Mouse (Mus musculus): Measurements from ENCODE around the gene Dock7.

Dock7 gene

DNA sequence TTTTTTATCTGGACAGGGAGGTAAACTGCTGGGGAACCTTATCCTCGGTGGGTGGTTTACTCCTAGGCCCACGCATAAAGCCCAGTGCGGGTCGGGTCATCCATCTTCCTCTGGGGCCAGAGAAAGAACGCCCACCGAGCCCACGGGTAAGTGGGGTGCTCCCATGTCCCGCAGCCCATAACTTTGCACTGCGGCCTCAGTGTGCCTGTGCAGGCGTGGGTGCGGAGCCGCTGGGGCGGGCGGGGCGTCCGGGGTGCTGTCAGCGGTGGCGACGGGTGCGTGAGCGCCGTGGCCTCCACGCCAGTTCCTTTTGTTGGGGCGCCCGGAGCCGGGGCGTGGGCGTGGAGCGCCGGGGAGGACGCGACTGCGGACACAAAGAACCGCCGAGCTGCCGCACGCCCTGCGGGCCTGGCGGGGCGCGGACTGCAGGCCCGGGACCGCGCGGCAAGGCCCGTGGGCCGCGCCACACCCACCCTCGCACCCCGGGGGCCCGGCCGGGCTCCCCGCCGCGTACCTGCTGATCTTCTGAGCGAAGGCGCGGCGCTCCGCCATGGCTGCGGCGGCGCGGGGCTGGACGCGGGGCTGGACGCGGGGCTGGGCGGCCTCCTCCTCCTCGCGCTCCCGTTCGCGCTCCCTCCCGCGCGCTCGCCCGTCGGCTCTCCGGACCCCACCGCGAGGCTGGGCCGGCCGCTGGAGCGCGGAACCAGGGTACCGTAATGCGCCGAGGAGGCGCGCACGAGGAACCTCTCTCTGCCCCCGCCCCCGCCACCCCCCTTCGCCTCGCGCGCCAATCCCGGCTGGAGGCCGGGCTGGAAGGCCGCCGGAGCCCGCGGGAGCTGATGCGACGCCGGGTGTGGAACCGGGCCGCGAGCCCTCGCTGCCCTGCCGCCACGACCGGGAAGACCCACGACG, at the start of gene Dock7:
Gene Dock7, minus strand, starts transcription at position 705 of the 912 bp plus-strand sequence.
- DNase-seq (ENCODE audit: extremely low read depth, low read depth), result peak; percentile 33

DNA sequence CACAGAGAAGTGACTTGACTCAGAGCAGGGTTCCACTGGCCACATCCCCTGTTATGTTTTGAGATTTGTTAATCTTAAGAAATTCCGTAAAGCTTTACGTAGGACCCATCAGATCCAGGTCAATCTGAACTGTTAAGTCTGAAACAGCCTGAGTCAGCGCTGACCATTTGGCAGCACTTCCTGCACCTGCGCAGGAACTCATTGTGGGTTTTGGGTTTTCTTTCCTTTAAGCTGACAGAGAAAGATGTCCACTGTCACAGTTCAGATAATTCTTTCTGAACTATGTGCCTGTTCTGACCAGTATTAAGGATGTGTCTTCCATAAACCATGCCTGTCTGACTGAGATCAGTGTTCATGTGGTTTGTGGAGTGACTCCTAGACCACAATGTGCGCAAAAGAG, 48.2 kb upstream of the Dock7 start:
- no peak for DNase-seq (ENCODE audit: extremely low read depth, low read depth)

DNA sequence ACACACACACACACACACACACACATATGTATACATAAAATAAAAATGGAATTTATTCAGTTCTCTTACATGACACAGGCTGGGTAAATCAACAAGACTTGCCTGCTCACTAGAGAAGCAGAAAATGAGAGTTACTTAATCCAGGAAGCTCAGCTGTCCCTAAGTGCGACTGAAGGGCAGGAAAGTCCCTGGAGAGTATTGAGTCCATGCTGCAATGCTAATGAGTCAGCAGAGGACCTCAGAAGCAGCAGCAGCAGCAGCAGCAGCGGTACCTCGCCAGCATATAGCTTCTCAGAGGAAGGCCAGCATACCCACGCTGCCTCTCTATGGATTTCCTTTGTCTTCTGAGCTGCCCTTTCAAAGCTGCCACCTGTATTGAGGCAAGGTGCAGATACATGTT, 42.8 kb upstream of the Dock7 start:
- DNase-seq (ENCODE audit: extremely low read depth, low read depth), result no peak

DNA sequence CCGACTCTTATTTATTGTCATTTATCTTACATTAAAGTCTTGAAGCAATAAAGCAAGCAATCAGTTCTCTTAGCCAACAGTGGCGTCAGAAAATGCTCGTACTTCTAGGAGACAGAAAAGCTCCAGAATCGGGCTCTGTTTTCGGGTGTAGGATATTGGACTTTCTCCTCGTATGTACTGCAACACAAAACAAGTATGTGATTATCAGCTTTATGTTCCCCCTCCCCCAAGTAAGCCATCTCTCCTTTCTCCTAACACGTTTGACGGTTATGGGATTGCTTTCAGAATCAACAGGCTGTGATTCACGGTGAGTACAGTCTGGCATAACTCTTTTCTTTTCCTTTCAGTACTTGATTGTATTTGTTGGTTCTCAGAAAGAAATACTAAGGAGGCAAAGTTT, 42.3 kb upstream of the Dock7 start:
- no peak for DNase-seq (ENCODE audit: extremely low read depth, low read depth)

DNA sequence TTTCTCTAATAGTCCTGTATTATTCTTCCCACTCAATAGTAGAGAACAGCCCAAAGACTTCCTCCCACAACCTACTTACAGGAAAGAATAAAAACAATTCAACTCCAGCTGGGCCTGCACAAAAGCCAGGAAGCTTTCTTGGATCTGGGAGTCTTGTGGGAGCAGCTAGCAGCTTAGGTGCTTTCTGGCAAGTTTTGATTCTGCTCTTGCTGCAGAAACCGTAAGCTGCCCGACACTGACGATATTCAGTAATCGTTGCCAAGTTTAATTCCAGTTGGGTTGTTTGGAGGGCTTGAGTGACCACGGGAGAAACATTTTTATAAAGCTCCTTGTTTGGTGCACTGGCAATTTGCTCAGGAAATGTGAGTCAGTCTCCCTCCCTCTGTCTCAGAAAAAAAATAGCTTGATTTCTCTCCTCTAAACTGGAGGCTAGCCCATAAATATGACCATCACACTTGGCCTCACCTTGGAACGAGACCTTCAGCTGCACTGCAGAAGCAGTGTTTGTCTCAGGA, 40.8 kb upstream of the Dock7 start:
- DNase-seq (ENCODE audit: extremely low read depth, low read depth), result no peak

DNA sequence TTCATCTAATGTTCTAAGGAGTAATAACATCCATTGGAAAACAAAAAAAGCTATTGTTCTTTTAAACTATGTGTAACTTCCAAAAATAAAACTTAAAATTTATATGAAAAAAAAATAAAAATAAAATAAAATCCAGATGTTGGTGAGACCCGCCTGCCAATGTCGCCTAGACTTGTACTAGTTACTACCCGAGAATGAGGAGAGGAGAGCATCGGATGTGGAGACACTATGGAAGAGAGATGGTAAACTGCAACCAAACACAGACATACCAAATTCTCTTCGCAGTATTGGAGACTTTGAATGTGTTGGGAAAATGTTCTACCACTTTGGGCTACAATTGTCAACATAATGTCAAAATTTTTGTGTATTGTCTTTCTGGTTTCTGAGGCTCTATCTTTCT, 40.2 kb upstream of the Dock7 start:
- no peak for DNase-seq (ENCODE audit: extremely low read depth, low read depth)

DNA sequence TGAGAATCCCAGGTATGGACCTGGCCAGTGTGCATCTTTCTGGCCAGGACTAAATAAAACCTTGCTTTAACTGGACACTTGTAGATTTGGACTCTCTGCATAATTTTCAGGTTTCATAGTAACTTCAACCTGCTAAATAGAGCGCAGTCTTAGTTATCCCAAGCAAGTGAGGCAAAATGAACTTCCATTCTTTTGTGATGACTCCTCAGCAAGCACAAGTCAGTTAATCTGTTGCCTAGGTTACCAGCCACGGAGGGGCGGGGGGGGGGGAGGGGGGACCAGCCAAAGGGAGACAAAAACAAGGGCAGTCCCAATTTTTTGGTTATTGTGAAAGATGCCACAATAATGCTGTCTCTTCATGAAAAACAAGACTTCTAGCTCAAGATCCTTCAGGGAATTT, 39.7 kb upstream of the Dock7 start:
- DNase-seq (ENCODE audit: extremely low read depth, low read depth), result no peak

DNA sequence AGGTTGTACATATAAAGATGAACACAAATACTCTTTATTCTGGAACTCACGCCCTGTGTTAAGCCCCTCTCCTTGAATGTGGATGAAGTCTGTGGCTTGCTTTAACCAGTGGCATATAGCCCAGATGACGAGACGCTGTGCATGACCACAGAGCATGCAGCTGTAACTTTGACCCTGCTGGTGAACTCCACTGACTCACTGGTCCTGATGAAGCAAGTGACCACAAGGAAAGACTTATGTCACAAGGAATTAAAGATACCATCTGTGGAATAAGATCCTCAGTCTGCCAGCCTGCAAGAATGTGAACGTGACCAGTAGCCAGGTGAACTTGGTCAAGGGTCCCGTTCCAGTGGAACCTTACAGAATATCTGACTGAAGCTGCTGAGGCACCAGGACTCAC, 37.8 kb upstream of the Dock7 start:
- DNase-seq (ENCODE audit: extremely low read depth, low read depth), result no peak

DNA sequence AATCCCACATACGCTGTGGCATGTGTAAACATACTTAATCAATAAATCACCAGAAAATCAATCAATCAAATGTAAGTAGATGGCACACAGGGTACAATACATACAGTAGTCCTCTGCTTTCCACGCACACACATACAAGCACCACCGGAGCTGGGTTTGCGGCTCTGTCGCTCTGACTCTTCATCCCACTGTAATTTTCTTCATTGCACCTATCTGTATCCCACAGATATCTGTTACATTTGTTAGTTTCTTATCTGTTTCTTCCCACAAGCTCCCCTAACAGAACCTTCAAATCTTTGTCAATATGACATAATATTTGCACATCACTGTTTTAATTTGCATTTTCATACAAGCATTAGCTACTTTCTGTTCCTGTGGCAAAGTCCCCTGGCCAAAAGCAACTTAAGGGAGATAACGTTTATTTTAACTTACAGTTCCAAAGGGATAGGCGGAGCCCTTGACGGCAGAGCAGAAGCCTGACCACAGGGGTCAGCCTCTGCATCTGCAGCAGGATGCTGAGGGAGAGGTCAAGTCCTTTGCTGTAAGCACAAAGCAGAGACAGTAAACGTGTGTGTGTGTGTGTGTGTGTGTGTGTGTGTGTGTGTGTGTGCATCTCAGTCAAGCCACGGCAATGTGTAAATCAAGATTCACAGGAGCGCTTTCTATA, 36.1 kb upstream of the Dock7 start:
- no peak for DNase-seq (ENCODE audit: extremely low read depth, low read depth)

DNA sequence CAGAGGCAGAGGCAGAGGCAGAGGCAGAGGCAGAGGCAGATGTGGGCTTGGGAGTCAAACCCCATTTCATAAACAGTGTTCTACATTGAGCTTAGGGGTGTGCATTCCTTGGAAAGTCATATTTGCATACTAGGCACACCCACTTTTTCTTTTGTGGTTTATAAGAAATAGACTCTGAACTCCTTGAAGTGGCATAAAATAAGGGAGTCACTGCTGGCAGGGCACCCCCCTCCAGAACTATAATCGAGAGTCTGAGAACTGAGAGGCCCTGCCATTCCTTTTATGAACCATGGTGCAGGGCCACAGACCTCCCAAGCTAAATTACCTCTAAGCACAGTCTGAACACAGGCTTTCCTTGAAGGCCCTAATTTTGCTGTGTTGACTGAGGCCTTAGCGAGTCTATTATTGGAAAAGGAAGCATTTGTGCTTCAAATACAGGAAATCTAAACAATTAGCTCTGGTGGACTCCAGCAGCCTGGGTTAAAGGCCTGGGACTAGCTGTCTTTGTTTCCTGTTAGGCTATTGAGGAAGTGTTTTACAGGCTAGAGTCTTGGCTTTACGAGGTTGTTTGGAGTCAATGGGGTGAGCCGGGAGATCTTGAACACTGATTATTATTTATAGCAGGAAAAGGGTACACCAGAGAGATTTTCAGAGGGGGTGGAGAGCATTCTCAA, 31.3 kb upstream of the Dock7 start:
- DNase-seq (ENCODE audit: extremely low read depth, low read depth), result no peak

DNA sequence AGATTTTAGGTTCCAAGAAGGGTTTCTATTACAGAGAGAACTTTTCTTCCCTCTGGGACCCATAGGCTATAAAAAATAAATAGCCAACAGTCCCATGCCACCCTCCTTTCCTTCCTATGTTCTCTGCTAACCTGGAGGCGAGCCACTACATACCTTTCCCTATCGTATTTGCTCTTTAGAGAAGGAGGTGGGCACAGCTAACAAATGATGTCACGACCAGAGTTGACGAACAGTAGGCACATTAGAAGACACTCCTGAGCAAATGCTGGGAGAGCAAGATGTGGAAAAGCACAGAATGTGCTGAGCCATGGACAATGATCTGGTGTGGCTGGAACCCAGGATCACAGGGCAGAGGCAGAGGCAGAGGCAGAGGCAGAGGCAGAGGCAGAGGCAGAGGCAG, 30.7 kb upstream of the Dock7 start:
- DNase-seq (ENCODE audit: extremely low read depth, low read depth), result no peak

DNA sequence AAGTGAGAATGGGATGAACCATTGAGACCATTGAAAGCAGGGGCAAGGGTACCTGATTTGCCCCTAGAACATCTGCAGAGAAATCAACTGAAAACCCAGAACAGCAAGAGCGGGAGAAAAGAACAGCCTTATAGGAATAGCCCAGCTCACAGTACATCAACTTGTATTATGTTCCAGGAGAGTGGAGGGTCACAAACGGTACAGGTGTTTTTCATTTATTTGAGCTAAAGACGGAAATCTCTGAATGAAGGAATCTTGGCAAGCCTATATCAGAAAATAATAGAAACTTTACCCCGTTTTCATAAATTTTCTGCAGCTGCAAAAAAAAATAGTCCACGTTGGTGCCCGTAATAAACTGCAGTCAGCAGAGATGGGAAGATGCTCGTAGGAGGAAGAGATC, 22.6 kb upstream of the Dock7 start:
- no peak for DNase-seq (ENCODE audit: extremely low read depth, low read depth)

DNA sequence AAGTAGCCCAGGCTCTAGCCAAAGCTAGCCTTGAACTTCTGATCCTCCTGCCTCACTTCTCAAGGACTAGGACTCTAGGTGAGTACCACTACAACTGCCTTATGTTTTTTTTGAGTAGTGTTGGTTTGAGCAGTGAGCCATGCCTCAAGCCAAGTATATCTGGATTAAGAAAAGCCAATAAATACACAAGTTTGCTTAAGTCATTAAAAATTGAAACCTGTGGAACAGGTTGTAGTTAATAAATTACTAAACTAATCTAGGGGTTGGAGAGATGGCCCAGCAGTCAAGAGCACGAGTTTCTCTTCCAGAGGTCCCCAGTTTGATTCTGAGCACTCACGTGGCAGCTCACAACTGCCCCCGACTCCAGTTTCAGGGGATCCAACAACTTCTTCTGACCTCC, 20.9 kb upstream of the Dock7 start:
- DNase-seq (ENCODE audit: extremely low read depth, low read depth), result no peak

DNA sequence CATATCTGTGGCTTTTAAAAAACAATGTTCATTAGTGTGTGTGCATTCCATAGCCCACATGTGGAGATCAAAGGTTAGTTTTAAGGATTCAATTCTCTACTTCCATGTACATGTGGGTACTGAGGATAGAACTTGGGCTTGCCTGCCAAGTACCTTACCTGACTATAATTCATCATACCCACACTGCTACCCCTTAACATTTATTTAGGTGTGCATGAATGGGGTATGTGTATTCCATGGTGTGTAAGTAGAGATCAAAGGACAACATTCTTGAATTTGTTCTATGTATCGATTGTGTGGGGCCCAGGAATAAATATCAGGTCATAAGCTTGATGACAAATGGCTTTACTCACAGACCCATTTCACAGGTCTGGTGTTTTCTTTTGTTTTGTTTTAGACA, 20.5 kb upstream of the Dock7 start:
- no peak for DNase-seq (ENCODE audit: extremely low read depth, low read depth)

DNA sequence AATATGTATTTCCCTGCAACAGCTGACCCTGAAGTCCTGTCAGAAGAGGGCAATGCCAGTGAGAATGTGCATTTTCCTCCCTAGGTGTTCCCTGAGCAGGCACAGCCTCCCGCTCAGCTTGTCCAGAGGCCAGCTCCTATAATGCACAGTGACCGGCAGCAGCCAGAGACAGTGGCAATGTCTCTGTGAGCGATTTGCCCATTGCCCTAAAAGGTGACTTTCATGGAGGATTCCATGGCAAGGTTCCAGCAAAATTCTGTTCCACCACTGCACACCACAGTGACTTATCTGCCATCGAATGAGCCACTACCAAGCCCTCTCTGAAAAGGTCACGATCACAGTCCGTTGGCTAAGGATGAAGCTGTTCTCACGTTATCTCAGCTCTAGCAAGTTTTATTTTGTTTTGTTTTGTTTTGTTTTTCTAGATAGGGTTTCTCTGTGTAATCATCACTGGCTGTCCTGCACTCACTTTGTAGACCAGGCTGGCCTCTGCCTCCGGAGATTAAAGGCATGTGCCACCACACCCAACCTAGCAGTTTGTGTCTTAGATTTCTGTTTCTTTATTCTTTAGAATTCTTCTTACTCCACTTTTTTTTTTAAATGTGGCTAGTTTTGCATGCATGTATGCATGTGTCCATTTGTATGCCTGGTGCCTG, 17.4 kb upstream of the Dock7 start:
- no peak for DNase-seq (ENCODE audit: extremely low read depth, low read depth)

DNA sequence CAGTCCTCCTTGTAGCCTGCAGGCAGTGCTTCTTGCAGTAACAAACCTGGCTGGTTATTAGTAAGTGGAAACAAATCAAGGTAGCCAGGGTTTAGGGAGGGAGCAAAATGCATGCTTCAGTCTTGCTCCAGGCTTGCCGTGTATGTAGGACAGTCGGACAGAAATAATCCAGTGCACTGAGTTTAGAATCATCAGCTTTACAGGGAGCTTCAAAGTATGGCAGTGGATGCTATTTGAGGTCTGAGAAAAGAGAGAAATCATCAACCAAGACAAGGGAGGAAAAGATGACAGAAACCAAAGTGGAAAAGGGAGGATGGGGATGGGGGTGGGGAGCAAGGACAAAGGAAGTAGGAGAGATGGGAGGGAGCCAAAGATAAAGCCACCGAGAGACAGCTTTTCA, 13.8 kb upstream of the Dock7 start:
- DNase-seq (ENCODE audit: extremely low read depth, low read depth), result no peak

DNA sequence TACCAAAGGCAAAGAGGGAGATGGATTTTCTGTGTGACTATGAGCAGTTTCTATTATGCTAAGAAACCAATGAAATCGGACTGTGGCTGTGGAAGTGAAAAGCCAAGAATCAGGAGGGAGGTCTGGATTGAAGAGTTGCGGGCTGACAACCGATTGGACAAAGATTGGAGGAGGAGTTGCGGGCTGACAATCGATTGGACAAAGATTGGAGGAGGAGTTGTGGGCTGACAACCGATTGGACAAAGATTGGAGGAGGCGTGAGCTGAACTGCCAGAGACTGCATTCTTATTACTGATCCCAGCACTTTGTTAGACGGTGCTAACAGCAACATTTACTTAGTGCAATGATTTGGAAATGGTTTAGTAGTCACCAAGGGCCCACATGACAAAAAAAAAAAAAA, 12.6 kb upstream of the Dock7 start:
- DNase-seq (ENCODE audit: extremely low read depth, low read depth), result no peak

DNA sequence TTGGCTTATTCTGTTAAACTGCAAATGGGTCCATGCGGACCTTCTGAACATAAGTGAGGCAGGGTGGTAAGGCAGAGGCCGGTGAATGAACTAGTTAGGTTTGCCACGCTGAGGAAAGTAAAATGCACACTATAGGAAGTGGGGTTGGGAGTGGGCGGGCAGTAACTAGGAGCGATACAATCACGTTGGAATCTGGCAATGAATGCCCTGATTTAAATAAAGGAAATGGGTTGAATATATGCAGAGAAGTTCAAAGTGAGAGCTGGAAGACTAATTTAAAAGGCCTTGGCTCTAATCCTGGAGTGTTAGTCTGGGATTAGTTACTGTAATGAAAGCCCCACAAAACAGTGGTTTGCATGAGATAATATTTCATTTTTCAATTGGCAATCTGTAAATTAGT, 12.0 kb upstream of the Dock7 start:
- no peak for DNase-seq (ENCODE audit: extremely low read depth, low read depth)

DNA sequence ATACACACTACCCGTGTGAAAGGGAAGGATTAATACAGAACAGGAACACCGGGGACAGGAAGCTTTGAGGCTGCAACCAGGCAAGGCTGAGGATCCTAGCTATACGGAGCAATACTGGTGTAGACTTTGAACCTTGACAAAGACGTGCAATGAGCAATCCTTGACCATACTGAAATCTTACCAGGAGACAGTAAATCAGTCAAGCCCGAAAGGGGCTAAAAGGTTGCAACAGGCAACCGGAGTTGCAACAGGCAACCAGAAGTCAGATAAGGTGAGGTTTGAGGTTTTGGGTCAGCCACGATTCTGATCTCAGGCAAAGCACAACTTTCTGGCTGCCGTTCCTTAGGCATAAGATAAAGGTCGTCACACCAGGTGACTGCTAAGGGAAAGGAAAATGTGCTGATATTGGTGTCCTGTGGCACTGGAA, 10.5 kb upstream of the Dock7 start:
- DNase-seq (ENCODE audit: extremely low read depth, low read depth), result no peak

DNA sequence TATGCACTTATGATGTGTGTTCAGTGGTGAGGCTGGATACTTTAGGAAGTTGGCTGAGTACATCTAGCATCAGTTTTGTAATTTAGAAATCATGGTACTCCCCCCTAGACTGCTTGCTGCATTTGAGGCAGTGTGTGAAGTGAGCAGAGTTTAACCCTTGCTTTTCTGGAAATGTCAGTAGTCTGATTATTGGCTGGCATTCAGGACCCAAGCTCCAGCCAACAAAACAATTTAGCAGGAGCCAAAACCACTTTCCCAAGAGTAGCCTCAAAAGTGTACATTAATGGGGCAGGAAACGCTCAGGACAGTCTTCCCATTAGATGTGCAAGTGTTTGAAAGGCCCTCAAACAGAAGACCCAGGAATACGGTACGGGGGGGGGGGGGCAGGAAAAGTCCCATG, 2.8 kb upstream of the Dock7 start:
- DNase-seq (ENCODE audit: extremely low read depth, low read depth), result no peak

DNA sequence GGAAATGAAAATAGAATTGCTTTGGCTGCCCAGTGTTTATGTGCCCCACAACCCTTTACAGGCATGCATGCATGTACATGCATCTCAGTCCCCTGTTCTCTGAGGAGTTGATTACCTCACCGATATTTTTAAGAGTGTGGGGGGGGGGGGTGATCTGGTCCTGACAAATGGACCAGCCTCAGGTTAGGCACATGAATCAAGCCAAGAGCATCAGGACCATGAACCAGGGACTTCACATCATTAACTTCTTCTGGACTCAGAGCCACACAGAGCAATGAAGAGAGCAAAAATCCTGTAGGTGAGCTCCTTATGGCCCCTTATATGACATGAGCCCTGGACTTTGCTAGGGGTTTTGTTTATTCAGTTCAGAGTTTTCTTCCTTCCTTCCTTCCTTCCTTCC, 2.1 kb upstream of the Dock7 start:
- DNase-seq (ENCODE audit: extremely low read depth, low read depth), result no peak

DNA sequence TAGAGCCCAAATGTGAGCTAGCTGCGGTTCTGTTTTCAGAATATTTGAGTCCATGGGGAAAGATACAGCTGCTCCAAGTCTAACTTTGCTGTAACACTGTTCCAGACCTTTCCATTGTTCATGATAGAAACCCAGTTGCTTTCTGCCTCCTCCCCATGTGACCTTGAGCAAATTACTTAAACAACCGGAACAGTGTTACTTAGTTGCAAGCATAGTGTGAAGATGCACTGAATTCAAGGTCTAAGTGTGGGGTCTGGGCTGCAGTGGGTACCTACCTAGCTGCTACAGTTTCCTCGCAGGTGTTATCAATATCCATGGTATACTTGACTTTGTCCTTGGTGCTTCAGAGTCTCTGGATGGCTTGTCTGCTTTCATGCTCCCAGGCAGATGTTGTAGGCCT, 1.3 kb upstream of the Dock7 start:
- no peak for DNase-seq (ENCODE audit: extremely low read depth, low read depth)

All from MEL-GATA-1-ER (cell line).